Mouse (Mus musculus) hindbrain, embryonic 15.5 days (tissue): ENCODE measurements around the gene Rhbdd3. TPM values are rescaled to one million over a fixed set of nuclear protein-coding genes. Genes with fewer than 3 reads are reported as not detected.
"Not testable (repeated sequence)": the region's sequence is repeated elsewhere in the genome, so short reads cannot be mapped to it uniquely, and the experiment has no call there.

Experiments
- ATAC-seq: fragments of 200-750 bp; cut with Nextera tagmentation; 2 replicates; pipeline ENCODE4 v1.8.0; 2017; ENCODE audit warnings: low read depth, moderate number of reproducible peaks, moderate TSS enrichment; ENCODE audit not compliant: low FRiP score
- H3K27ac ChIP-seq: fragments of 300-500 bp; sonication (generic); replicated peaks from 2 replicates; pipeline ENCODE4 v1.5.1; 2015; ENCODE audit warnings: mild to moderate bottlenecking, inconsistent platforms
- H3K27me3 ChIP-seq: fragments of 300-500 bp; sonication (generic); 2 replicates; pipeline ENCODE4 v1.6.1; 2015; ENCODE audit warnings: control low read depth, inconsistent platforms
- H3K36me3 ChIP-seq: fragments of 300-500 bp; sonication (generic); 2 replicates; pipeline ENCODE4 v1.6.1; 2015; ENCODE audit warnings: control low read depth, inconsistent platforms
- H3K4me1 ChIP-seq: fragments of 300-500 bp; sonication (generic); replicated peaks from 2 replicates; pipeline ENCODE4 v1.6.1; 2015; ENCODE audit warnings: control low read depth, inconsistent platforms
- H3K4me2 ChIP-seq: fragments of 300-500 bp; sonication (generic); 2 replicates; pipeline ENCODE4 v1.6.1; 2015; ENCODE audit warnings: moderate library complexity, mild to moderate bottlenecking, inconsistent platforms
- H3K4me3 ChIP-seq: fragments of 300-500 bp; sonication (generic); 2 replicates; pipeline ENCODE4 v1.5.1; 2015; ENCODE audit warnings: mild to moderate bottlenecking, inconsistent platforms
- H3K9ac ChIP-seq: fragments of 300-500 bp; sonication (generic); 2 replicates; pipeline ENCODE4 v1.6.1; 2015; ENCODE audit warnings: inconsistent platforms
- H3K9me3 ChIP-seq: fragments of 300-500 bp; sonication (generic); 2 replicates; pipeline ENCODE4 v1.6.1; 2016; ENCODE audit warnings: control low read depth, inconsistent platforms
- WGBS: fragments of 180-500 bp; shearing (Covaris S2); methylation state at CpG from one replicate; pipeline ENCODE4 v1.1.7; 2015; 5-methylcytosine and 5-hydroxymethylcytosine counted together
- polyA plus RNA-seq: library from polyadenylated mRNA; unstranded; fragments of >200 nt; fragmentation: Nextera tagmentation; extraction: Ambion mirVana; gene quantifications from 2 replicates; pipeline ENCODE4 v1.2.1, GENCODE M21; 2015

Rhbdd3 gene
- polyA plus RNA-seq, 1 experiment from 2014 or later, result 44.3 TPM

GRCm38 (mm10) chr11:5068126-5068971 is 30.4 kb upstream of the Rhbdd3 start:
- Histone ChIP-seq H3K36me3 (peaks cover 52% of the 10 kb centered on the region), H3K9ac (no peak overlapping the region), H3K4me3 (no peak overlapping the region), H3K27me3 (peaks cover 8% of the 10 kb centered on the region), H3K4me1 (peaks cover 16% of the 10 kb centered on the region), H3K9me3 (no peaks in the 10 kb centered on the region), H3K27ac (no peak overlapping the region), H3K4me2 (no peak overlapping the region)
- WGBS, result 86% methylated on average over 9 of the region's 9 CpGs
- no peak for ATAC-seq

DNA sequence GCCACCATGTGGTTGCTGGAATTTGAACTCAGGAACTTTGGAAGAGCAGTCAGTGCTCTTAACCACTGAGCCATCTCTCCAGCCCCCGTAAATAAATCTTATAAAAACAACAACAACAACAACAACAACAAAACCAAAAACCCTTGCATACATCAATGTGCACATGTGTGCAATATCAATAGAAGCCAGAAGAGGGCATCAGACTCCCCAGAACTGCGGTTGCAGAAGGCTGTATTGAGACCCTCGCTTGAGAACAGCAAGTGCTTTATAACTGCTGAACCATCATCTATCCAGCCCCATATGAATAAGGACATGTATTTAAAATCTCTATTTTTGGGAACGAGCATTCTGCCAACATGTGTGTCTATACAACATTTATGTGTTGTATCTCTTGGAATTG is 23.8 kb upstream of the Rhbdd3 start:
- WGBS, result 67% methylated on average over 4 of the region's 4 CpGs
- no peak overlapping the region for H3K4me3 ChIP-seq
- no peaks in the 10 kb centered on the region for H3K4me1 ChIP-seq
- H3K9me3 ChIP-seq, result no peaks in the 10 kb centered on the region
- no peak for ATAC-seq
- no peak overlapping the region for H3K27ac ChIP-seq
- no peak overlapping the region for H3K4me2 ChIP-seq
- H3K36me3 ChIP-seq, result peaks cover 78% of the 10 kb centered on the region
- H3K9ac ChIP-seq, result no peak overlapping the region
- no peaks in the 10 kb centered on the region for H3K27me3 ChIP-seq

DNA sequence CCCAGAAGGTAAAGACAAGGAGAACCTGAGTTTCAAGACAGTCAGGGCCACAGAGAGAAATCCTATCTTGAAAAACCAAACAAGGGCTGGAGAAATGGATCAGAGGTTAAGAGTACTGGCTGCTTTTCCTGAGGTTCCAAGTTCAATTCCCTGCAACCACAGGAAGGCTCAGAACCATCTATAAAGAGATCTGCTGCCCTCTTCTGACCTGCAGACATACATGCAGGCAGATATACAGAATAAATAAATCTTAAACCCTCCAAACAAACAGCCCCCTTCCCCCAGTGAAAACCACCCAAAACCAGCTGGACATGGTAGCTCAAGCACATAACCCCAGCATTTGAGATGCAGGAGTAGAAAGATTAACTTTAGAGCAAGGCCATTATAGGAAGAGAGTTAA is 23.0 kb upstream of the Rhbdd3 start:
- no peaks in the 10 kb centered on the region for H3K4me1 ChIP-seq
- no peaks in the 10 kb centered on the region for H3K27me3 ChIP-seq
- no peaks in the 10 kb centered on the region for H3K9me3 ChIP-seq
- no peak overlapping the region for H3K4me3 ChIP-seq
- no peak for ATAC-seq
- H3K36me3 ChIP-seq, result peaks cover 77% of the 10 kb centered on the region
- H3K4me2 ChIP-seq, result no peak overlapping the region
- no peak overlapping the region for H3K9ac ChIP-seq
- no peak overlapping the region for H3K27ac ChIP-seq

GRCm38 (mm10) chr11:5076843-5077242 is 21.9 kb upstream of the Rhbdd3 start:
- H3K9me3 ChIP-seq, H3K4me3 ChIP-seq, H3K27ac ChIP-seq, H3K27me3 ChIP-seq, H3K4me2 ChIP-seq, H3K9ac ChIP-seq, H3K4me1 ChIP-seq: not testable (repeated sequence)
- H3K36me3 ChIP-seq, result peaks cover 74% of the 10 kb centered on the region
- 89% methylated on average over 4 of the region's 5 CpGs for WGBS
- 0 out of 2 replicates have a peak, but pooled peaks have one; percentile 17 for ATAC-seq

DNA sequence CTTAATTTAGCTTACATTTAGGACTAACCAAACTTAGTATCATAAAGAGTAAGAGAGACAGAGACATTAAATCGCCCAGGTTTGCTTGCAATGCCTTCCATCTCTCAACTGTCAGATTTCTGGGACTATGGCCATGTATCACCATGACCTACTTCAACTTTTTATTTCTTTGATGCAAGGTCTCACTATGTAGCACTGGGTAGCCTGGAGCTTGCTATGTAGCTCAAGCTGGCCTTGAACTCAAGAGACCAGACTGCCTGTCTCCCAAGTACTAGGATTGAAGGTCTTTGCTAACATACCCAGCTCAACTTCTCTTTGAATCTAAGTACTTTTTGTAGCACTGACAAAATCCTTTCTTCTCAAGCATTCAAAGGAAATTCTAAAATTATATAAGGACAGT is 9.6 kb upstream of the Rhbdd3 start:
- H3K27me3 ChIP-seq, result no peaks in the 10 kb centered on the region
- H3K36me3 ChIP-seq, result peaks cover 78% of the 10 kb centered on the region
- no peak overlapping the region for H3K27ac ChIP-seq
- H3K4me2 ChIP-seq, result no peak overlapping the region
- WGBS, result 96% methylated on average over 1 of the region's 1 CpGs
- H3K4me1 ChIP-seq, result peaks cover 6% of the 10 kb centered on the region; the same call in 1 of the 2 replicates
- H3K9me3 ChIP-seq, result no peaks in the 10 kb centered on the region
- ATAC-seq, result no peak
- no peak overlapping the region for H3K4me3 ChIP-seq
- no peak overlapping the region for H3K9ac ChIP-seq

DNA sequence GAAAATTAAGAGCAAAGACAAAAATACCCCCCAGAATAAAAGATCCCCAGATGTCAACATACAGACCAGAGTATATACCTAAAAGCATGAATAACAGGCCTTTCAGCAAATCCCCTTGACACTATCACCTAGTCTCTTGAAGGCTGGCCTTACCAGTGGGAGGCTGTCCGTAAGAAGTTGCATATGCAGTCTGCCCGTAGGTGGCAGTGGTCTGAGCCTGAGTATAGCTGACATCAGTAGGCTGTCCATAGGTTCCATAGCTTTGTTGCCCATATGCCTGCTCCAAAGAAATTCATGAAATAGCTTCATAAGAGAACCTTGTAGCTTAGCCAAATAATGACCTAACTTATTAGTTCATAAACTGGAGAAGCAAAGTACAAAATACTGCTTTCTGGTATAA is 7.0 kb upstream of the Rhbdd3 start:
- Histone ChIP-seq H3K4me3 (no peak overlapping the region), H3K27ac (no peak overlapping the region), H3K36me3 (peaks cover 53% of the 10 kb centered on the region), H3K27me3 (no peaks in the 10 kb centered on the region), H3K4me2 (no peak overlapping the region), H3K9me3 (no peaks in the 10 kb centered on the region), H3K9ac (no peak overlapping the region), H3K4me1 (peaks cover 19% of the 10 kb centered on the region)
- no peak for ATAC-seq
- 38% methylated on average over 2 of the region's 2 CpGs for WGBS

- no peak overlapping the region for H3K4me2 ChIP-seq
- no peak for ATAC-seq
Measured at GRCm38 (mm10) chr11:5095877-5096276, 2.8 kb upstream of the Rhbdd3 start.

DNA sequence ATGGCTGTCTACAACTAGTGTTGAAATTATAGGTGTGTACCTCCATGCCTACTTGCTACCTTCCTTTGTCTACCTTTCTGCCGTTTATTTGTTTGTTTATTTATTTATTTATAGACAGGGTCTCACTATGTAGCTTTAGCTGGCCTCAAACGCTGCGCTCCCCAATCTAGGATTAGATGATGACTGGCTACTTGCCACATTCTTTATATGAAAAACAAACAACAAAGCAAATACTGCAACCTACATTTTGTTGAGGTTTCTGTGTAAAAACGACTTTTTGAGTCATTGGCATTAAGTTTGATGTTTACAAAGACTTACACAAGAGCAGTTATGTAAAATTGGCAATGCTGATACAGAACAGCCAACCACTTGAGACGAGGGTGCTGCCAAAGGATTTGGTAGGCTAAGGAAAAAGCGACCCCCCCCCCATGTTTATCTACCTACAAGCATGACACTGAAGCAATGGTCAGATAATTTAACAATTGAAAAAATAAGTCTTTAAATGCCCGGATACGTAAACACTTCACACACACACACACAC is 2.2 kb upstream of the Rhbdd3 start:
- Histone ChIP-seq H3K27ac (no peak overlapping the region), H3K27me3 (no peaks in the 10 kb centered on the region), H3K4me3 (peak overlapping the region; percentile 95), H3K4me1 (peaks cover 45% of the 10 kb centered on the region), H3K36me3 (peaks cover 11% of the 10 kb centered on the region), H3K4me2 (peak overlapping the region; percentile 81), H3K9me3 (no peaks in the 10 kb centered on the region), H3K9ac (no peak overlapping the region)
- WGBS, result 70% methylated on average over 8 of the region's 8 CpGs
- ATAC-seq, result no peak

More at GRCm38 (mm10) chr11:5095877-5096276, 2.8 kb upstream of the Rhbdd3 start:
- peaks cover 38% of the 10 kb centered on the region for H3K4me1 ChIP-seq
- H3K9ac ChIP-seq, result no peak overlapping the region
- H3K27me3 ChIP-seq, result no peaks in the 10 kb centered on the region
- no peak overlapping the region for H3K27ac ChIP-seq
- no peaks in the 10 kb centered on the region for H3K9me3 ChIP-seq
- H3K36me3 ChIP-seq, result peaks cover 16% of the 10 kb centered on the region
- 0 out of 2 replicates have a peak overlapping the region, but pooled peaks have one; percentile 2 for H3K4me3 ChIP-seq
- 81% methylated on average over 5 of the region's 5 CpGs for WGBS

- H3K9me3 ChIP-seq, result no peaks in the 10 kb centered on the region
- H3K27me3 ChIP-seq, result no peaks in the 10 kb centered on the region
- H3K27ac ChIP-seq, result peak overlapping the region; percentile 100
- H3K4me3 ChIP-seq, result peak overlapping the region; percentile 95
- no peak for ATAC-seq
- peak overlapping the region; percentile 75 for H3K9ac ChIP-seq
- peaks cover 49% of the 10 kb centered on the region for H3K4me1 ChIP-seq
- H3K4me2 ChIP-seq, result peak overlapping the region; percentile 81
- under 1% methylated on average over 44 of the region's 44 CpGs for WGBS
- no peaks in the 10 kb centered on the region for H3K36me3 ChIP-seq
Measured at GRCm38 (mm10) chr11:5098035-5098735, 541 bp upstream of the Rhbdd3 start.

GRCm38 (mm10) chr11:5099576-5100183 is 954 bp downstream of the Rhbdd3 start:
- Histone ChIP-seq H3K27me3 (no peaks in the 10 kb centered on the region), H3K27ac (peak overlapping the region; percentile 100), H3K9me3 (no peaks in the 10 kb centered on the region), H3K4me2 (peak overlapping the region; percentile 86), H3K4me3 (peak overlapping the region; percentile 95), H3K4me1 (peaks cover 40% of the 10 kb centered on the region), H3K9ac (peak overlapping the region; percentile 75), H3K36me3 (no peaks in the 10 kb centered on the region)
- 0% methylated on average over 27 of the region's 31 CpGs for WGBS
- ATAC-seq, result peak; percentile 71

DNA sequence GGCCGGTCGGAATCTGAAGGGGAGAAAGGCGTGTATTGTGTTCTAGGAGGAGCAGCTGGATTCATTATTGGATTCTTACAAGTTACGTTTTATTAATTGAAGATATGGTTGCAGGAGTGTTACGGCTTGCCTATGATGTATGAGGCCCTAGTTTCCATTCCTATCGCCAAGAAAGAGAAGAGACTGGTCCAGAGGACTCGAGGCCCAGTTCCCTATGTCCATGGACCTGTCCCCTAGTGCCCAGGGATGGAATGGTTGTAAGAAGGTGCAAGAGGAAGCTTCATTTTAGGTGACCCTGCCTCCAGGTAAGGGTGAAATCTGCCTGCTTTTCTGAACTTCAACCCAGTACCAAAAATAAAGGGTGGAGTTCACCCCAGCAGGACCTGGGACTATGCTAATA is 1.6 kb downstream of the Rhbdd3 start:
- H3K4me3 ChIP-seq, result peak overlapping the region; percentile 95
- H3K36me3 ChIP-seq, result no peaks in the 10 kb centered on the region; the same call in 1 of the 2 replicates
- H3K9ac ChIP-seq, result peak overlapping the region; percentile 75
- peak overlapping the region; percentile 86 for H3K4me2 ChIP-seq
- no peaks in the 10 kb centered on the region for H3K27me3 ChIP-seq
- under 1% methylated on average over 7 of the region's 7 CpGs for WGBS
- ATAC-seq, result no peak
- H3K9me3 ChIP-seq, result no peaks in the 10 kb centered on the region
- peak overlapping the region; percentile 100 for H3K27ac ChIP-seq
- peaks cover 40% of the 10 kb centered on the region for H3K4me1 ChIP-seq
